Mouse (Mus musculus): ENCODE measurements around the gene Ranbp17.

Ranbp17 gene

DNA sequence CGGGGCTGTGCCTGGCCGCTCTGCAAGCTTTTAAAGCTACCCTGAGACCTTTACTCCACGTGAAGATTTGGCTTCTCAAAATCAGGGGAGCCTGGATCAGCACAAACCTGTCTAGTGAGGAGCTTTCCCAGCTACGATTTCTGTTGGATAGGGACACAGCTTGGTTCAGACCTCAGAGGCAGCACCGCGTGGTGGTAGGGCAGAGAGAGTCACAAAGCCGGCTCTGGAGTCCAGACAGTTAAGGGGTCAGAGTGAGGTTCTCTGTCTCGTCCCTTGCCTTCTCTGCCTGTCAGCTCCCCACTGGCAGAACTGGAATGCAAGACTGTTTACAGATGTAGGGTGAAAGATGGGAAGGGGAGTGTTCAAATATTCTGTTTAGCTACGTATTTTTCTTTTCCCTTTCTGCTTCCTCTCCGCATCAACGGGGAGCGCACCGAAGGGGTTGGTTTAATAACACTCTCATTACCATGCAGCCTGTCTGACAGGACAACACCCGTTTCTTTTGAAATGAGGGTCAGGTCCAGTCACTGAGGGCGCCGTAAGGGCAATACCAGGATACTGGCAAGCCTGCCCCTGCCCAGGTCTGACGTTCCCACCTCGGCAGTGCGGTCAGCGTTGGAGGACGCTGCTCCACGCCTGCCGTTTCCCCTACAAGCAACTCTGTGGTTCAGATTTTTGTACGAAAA is 317.0 kb downstream of the Ranbp17 start:
- 11% methylated on average over 24 of the region's 24 CpGs for WGBS

DNA sequence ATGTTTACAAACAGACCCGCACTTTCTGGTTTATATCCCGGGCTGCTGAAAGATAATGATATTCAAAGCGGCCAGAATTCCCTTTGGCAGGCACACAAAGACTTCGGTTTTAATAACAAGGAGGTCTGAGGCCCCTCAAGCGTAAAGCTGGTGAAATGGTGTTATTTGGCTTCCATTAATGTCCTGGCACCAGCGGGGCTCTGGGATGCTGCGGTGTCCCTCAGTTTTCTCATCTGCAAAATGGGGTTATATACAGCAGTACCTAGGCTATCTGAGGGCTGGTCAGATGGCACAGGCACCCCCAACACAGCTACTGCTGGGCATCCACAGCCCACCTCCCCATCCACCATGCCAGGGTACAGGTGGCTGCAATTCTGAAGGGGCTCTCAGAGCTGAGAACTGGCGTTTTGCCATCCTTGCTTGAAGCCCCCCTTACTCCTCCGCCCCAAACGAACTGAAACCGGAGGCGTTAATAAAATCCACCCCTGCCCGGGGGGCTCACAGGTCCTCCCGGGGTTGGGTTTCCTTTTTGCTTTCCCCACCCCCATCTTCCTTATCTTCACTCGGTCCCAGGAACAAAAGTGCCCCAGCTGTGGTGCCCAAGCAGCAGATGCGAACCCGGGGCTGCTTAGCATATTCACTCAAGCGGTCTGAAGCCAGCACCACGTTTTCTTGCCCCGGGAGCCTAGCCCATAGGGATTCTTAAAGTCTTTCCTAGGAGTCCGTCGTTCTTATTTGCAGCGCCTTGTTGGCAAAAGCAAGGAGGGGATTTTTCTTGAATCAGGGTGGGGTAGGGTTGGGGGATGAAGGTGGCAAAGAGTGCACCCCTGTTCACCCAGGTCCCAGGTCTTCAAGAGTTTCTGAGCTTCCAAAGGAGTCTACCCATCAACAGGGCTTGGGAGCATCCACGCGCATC is 317.8 kb downstream of the Ranbp17 start:
- WGBS: 11% methylated on average over 25 of the region's 25 CpGs

DNA sequence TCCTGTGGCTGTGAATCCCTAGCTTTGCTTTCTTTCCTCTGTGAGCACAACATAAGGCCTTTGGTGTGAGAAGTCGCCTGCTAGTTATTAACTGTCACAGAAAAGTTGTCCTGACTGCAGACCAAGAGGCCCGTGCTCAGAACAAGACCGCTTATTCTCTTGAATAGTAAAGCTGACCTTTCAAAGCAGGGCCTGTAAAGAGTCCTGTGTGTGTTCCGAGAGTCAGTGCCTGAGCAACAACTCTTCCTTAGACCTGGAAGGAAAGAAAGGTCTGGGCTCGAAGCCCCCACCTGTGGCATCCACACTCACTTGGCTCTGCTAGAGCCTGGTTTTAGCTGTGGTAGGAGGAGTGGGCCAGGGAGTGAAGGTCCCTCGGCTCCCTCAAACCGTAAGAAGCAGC is 318.5 kb downstream of the Ranbp17 start:
- 63% methylated on average over 7 of the region's 7 CpGs for WGBS

DNA sequence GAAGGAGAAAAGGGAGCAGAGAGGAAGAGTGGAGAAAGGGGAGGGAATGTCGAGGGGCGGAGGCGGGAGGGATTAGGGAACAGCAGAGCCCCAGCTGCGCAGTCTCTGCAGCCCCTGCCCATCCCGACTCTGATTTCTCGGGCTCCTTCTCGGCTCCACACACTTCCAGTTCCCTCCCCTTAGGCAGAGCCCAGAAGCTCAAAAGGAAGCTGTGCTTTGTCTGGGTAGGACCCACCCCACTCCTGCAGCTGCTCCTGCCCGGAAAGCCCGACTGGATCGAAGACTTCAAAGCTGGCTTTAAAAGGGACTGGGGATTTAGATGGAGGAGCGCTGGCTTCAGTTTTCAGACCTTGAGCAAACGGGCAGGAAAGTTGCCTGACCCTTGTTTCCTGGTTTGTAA is 319.9 kb downstream of the Ranbp17 start:
- WGBS: 11% methylated on average over 12 of the region's 12 CpGs

DNA sequence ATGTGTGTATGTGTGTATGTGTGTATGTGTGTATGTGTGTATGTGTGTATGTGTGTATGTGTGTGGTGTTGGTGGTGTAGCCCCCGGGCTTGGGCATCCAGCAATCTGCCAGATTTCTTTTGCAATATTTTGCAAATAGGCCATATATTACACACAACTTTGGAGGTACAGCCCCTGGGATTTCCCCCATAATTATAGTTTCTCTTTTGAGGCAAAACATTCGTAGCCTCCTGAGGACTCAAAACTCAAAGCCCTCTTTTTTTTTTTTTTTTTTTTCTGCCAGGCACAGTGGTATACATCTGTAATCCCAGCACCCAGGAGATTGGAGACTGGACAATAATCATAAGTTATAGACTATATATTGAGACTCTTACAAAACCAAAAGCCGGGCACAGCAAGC is 331.7 kb downstream of the Ranbp17 start:
- WGBS: 94% methylated on average over 3 of the region's 3 CpGs

DNA sequence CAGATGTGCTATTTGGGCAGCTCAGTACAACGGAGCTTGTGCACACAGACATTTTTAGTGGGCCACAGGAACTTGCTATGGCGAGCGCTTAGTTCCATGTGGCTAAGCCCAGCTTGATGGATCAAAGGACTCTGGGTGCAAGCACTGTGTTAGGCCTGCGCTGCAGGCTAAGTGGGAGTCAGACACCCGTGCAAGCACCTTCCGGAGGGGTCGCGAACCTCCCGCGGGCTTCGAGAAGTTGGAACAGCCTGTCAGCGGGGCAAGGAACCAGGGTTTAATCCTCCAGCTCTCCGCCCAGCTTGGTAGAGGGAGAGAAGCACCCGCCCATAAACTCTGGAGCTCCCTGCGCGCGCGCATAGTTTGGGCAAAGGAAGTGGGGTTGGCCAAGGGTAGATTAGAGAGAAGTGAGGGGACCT is 332.8 kb downstream of the Ranbp17 start:
- WGBS: 28% methylated on average over 18 of the region's 18 CpGs

DNA sequence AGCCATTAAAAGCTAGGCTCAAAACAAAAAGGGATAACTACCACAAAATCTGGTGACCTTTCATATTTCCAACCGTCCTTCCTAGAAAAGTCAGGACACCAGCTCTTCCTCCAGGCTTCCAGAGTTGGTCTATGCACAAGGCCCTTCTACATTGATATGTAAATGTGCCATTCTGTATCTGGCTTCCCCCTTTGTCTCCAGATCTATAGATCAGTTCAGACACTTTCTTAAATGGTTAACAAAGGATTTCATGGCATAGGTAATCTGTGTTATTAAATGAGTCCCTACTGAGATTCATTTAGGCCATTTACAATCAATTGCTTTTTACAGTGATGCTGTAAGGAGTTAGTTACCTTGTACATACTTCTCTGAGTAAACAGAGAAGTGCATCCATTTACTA is 333.7 kb downstream of the Ranbp17 start:
- WGBS: 74% methylated on average over 1 of the region's 1 CpGs

DNA sequence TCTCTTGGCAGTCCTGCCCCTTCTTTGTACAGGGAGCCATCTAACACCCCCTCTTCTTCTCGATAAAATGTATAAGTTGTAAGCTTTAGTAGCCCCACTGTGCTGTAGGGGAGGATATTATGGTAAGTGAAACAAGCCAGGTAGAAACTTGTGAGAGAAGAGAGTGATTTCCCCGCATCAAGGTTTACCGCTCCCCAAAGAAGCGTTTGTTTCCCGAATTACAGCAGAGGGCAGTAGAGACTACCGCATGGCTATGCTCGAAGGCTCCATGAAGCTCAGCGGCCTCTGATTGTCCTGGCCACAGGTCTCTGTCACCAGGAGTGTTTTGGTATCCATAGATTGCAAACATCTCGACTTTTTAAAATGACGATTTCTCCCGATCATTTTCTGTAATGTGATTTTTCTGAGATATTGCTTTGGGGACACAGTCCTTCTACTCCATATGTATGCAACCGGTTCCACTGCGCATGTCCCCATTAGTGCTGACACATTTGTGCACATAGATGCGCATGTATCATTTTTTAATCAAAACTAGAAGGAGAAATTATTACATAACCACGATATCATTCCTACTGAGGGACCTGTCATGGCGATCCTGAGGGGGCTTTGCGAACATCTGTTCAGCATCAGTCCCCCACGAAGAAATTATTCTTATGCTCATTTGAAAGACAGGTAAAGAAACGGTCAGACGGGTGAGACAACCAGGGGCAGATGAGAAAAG is 336.9 kb downstream of the Ranbp17 start:
- WGBS: 35% methylated on average over 20 of the region's 20 CpGs

DNA sequence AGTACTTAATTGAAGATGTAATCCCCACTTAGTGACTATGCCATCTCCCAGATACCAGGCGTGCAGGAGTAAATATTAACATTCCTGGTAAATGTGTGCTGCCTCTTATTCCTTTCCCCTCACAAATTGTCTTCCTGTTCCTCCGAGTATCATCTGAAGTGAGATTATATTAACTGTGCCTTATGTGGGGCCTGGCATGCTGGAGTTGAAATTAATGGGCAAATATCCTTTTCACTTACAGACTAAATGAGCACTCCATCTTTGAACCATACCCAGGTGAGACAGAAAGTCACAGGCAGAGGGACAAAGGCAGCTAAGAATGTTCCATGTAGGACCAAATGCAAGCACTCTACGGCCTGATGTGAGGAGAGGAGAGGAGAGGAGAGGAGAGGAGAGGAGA is 337.8 kb downstream of the Ranbp17 start:
- 80% methylated on average over 3 of the region's 3 CpGs for WGBS

DNA sequence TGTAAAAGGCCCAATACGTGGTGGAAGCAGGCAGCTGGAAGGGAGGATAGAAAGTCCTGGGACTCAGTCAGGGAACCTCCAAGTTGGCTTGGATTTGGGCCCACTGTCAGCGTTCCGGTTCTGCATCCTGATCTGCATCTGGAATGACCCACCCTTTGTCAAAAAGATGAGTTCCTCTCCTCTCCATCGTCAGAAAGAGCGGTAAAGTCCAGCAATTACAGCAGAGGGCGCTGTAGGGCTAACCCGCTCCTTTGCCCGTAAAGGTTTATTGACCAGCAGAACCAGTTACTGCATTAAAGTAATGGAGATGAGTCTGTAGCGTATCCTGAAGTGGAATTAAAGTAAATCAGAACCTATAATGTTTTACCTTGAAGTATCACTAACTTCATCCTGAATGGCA is 343.1 kb downstream of the Ranbp17 start:
- 23% methylated on average over 9 of the region's 9 CpGs for WGBS

DNA sequence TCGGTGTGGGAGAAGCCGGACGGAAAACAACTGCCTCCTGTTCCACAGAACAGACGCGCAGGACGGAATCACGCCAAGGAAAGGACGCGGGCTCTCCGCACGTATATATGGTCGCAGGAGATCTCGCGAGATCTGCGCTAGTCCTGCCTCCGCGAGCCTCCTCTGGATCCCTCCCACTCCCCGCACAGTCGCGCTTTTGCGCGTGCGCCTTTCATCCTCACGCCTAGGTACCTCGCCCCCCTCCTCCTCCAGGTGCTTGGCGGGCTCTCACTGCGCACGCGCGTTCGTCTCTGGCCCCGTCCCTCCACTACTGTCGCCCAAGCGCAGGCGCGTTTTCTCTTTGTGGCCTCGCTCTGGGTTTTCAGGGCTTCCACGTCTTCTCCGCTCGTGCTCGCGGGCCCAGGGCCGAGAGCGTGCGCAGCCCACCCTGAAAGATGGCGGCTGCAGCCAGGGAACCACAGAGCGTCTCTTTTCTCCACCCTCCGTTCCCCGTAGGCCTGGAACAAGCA is 350.5 kb downstream of the Ranbp17 start, which contains the start of gene Npm1:
Npm1 (minus strand) TSS at position 209 of the 509 bp plus-strand sequence.
- 5% methylated on average over 49 of the region's 49 CpGs for whole genome bisulfite sequencing

DNA sequence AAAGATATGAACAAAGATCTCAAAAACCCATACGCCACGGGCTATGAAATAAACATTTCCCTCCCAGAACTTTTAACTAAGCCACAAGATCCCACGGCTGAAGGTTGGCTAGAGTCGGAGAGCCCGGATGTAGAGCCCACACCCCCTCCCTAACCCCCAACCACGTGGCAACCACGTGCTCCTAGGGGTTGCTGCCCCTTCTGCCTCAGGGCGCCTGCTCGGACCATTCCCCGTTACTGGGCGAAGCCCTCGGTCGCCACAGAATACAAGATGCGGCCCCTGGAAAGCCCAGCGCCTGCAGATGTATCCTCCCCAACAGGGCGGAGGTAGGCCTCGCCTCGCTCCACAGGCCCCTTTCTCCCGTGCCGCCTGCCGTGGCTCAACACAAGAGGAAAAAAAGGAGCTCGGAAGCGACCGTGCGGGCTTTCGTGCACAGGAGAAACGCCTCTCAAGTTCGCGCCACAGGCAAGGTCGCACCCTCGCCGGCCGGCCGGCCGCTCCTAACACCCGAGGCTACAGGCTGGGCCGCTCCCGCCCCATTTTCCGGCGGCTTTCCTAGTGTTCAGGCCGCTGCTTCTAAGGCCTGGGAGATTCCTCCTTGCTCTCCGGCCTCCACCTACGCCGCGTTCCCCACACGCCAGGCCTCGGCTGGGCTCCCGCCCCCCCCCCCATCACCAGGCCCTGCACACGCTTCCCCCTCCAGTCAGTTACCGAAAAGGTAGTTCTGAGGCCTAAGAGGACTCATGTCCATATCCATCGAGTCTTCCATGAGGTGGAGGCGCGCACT is 351.1 kb downstream of the Ranbp17 start:
- 3% methylated on average over 53 of the region's 53 CpGs for WGBS
